Mouse (Mus musculus): ENCODE data around the gene Fgd2.

Fgd2 gene

GRCm38 (mm10) chr17:29428826-29429225 lies 68.1 kb downstream of the Fgd2 start:
- no peak for DNase-seq

Measured in B cell, adult 2 months (primary cell).